Mouse (Mus musculus): ENCODE data around the gene Zfp143.

Gene Zfp143

DNA sequence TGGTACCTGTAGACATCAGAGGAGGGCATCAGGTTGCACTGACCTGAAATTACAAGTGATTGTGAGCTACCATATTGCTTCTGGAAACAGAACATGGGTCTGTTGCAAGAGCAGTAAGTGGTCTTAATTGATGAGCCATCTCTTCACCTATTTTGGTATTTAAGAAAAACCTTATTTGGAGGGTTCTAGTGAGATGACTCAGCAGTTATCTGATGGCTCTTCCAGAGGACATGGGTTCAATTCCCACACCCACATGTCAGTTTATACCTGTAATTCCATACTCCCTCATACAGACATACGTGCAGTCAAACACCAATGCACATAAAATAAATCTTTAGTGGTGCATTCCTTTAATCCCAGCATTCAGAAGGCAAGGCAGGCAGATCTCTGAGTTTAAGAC lies 82.8 kb downstream of the Zfp143 start:
- DNase-seq, result no peak
